Mouse (Mus musculus): Measurements from ENCODE around the gene Atg10.
"Not testable (repeated sequence)": the region's sequence is repeated elsewhere in the genome, so short reads cannot be mapped to it uniquely, and the experiment has no call there.

Gene Atg10

GRCm38 (mm10) chr13:90933256-90933655 is 290.5 kb downstream of the Atg10 start:
- no peak for DNase-seq (ENCODE audit: low spot score)

DNA sequence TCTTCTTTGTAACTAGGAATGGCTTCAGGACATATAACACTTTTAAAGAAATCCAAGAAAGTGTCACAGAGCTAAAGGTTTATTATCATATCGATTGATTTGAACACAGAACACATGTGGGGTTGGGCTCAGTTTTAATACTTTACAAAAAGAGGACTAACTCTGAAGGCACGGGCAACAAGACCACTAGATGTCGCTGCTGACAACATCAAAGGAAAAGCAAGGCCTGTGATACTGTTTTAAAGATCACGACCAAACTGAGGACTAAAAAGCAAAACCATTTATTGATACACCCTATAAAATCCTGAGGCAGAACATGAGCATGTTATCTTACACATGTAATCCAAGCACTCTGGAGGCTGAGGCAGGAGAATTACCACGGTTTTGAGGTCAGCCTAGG is 293.9 kb downstream of the Atg10 start:
- peak; percentile 83 for DNase-seq (ENCODE audit: low spot score)

- not testable (repeated sequence) for DNase-seq (ENCODE audit: low spot score)
Measured at GRCm38 (mm10) chr13:90928266-90928665, 295.5 kb downstream of the Atg10 start.

DNA sequence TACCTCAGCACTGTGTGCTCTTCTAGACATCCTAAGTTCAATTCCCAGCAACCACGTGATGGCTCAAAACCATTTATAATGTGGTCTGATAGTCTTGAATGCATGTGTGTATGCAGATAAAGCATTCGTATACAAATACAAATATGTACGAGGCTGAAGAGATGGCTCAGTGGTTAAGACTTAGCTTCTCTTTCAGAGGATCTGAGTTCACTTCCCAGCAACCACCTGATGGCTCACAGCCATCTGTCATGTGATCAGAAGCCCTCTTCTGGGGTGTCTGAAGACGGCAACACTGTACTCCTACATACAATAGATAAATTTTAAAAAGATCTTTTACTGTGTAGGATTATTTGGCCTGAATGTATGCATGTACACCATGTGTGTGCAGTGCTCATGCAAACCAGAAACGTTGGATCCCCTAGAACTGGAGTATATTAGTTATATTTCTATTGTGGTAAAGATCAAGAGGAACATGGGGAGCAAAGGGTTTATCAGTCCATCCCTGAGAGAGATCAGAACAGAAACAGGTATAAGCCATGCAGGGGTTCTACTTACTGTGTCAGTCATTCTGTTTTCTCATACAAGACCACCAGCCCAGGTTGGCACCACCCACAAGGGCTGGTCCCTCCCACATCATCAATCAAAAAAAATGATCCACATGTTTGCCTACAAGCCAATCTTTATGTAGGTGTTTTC is 296.7 kb downstream of the Atg10 start:
- DNase-seq (ENCODE audit: low spot score) = no peak

- DNase-seq (ENCODE audit: low spot score) = no peak
Measured at GRCm38 (mm10) chr13:90926125-90926765, 297.5 kb downstream of the Atg10 start.

- no peak for DNase-seq (ENCODE audit: low spot score)
Measured at GRCm38 (mm10) chr13:90925191-90925590, 298.6 kb downstream of the Atg10 start.

GRCm38 (mm10) chr13:90924072-90924471 is 299.7 kb downstream of the Atg10 start:
- DNase-seq (ENCODE audit: low spot score) = no peak

- not testable (repeated sequence) for DNase-seq (ENCODE audit: low spot score)
Measured at GRCm38 (mm10) chr13:90923617-90924016, 300.2 kb downstream of the Atg10 start.

DNA sequence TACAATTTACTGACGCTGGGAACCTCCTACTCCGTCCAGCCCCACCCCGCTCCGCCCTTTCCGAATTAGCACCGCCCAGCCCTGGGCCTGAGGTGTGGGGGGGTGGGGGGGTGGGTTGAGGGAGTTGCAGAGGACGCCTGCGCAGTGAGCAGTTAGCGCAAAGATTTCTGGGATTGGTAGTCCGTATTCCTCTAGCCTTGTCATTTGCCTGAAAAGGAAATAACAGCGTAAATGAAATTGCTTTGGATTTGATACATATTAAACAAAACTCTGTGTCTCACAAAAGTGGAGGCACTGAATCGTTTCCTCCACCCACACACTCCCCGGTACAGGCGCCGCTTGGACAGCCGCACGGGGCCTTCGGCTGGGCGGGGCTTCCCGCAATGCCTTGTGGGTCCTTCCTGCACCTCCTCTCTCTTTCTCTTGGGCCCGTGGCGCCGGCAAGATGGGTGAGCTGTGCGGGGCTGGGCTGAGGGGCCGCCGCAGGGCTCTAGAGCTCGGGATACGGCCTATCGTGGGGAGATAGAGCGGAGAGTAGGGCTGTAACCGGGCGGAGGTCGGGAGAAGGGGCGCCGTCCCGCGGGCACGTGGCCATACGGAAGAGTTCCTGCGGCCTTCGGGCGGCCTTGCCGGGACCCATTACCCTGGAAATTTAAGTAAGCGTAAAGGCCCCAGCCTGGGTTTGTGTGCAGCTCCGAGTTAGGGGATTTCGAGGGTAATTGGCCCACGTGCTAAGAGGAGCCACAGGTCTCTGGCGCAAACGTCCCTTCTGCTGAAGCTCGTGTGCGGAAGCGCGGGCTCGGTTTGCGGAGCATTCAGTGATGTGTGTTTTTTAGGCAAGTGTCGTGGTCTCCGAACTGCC is 300.8 kb downstream of the Atg10 start, which contains the start of gene Rps23:
TSS of gene Rps23 (plus strand) at position 208 of the 862 bp plus-strand sequence.
- DNase-seq (ENCODE audit: low spot score) = peak; percentile 95

DNA sequence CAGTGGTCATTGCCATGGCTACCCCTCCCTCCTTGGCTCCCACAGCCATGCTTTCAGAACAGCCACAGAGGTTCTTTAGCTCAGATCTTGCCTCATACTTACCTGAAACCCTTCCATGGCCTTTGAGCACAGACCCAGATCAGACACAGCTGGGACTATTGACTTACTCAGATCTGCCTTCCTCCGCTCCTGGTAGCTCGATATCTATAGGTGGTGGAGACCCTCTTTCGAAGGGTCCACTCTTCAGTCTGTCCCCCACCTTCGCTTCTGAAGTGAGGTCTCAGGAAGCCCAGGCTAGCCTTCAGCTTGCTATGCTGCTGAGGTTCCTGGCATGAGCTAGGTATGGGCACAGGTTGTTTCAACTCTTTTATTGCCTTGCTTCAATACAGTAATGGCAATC is 309.0 kb downstream of the Atg10 start:
- DNase-seq (ENCODE audit: low spot score) = no peak

DNA sequence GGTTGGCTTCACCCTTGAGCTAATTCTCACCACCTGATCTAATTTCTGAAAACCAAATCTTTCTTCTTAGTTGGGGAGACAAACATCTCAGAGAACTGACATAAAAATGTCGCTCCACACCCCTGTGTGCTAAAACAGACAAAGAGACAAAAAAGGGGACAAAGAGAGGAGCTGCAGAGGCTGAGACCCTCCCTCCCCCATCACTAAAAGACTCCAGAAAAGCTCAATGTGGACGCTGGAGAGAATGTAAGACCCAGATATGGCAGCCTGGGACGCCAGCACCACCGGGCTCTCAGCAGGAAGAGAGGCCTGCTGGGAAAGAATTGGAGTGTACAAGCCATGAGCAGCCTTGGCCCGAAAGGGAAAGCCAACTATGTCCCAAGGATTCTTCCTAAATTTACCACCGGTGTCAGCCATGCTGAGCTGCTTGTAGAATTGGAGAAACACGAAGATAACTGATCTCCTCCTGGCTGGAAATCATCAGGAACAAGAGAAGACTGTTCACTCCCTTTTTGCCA is 310.0 kb downstream of the Atg10 start:
- DNase-seq (ENCODE audit: low spot score) = no peak

DNA sequence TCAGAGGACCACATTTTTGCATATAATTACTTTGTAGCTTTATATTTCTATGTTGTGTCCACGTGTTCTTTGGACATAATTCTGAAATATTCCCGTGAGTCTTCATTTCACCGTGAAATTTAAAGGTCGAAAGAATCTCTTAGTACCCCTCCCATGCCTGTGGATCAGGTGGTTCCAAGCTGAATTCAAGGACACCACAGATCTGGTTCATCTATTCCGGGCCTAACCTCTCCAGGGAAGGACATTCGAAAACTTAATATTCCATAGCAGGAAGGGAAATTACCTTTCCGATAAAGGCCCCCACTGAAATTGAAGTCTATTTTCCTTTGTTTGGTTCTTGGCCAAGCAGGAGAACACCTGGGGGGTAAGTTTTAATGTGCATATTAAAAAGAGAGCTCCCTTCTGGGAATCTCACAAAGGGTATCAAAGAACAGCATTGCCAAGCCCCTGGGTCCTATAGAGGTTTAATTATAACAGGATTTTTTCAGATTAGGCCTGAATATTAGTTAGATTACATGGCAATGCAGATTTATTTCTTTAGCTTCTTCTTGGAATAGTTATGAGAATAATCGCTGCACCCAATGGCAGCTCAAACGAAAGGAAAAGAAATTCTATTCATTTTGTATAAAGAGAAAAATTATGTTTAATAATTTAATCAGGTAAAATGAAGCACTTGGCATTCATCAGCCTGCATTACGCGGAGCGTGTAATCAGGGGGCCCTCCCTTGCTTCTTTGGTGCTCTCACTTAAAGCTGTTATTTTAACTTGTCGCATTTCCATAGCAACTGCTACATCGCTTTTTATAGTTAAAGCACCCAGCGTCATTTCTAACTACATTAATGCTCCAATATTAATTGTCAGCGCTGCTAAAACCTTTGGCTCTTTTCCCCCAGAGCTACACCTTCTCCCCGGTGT is 310.8 kb downstream of the Atg10 start:
- no peak for DNase-seq (ENCODE audit: low spot score)

DNA sequence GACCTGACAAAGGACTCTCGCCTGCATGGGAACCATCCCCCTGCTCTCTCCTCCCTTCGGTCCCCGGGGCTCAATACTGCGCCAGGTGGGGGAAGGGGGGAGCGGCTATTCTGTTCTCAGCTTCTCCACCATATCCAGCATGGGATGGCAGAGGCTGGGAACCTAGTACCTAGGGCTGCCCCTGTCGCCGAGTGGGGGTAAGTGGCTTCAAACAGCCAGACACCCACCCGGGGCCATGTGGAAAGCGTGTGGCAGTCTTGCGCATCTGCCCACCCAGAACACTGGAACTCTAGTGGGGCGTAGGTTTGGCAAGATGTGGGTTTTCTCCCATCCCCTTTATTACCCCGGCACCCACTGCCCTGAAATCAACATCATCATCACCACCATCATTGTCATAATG is 316.4 kb downstream of the Atg10 start:
- no peak for DNase-seq (ENCODE audit: low spot score)

GRCm38 (mm10) chr13:90905176-90905575 is 318.6 kb downstream of the Atg10 start, which contains the start of gene Atp6ap1l:
TSS of gene Atp6ap1l (minus strand) at chr13:90905355.
- no peak for DNase-seq (ENCODE audit: low spot score)

DNA sequence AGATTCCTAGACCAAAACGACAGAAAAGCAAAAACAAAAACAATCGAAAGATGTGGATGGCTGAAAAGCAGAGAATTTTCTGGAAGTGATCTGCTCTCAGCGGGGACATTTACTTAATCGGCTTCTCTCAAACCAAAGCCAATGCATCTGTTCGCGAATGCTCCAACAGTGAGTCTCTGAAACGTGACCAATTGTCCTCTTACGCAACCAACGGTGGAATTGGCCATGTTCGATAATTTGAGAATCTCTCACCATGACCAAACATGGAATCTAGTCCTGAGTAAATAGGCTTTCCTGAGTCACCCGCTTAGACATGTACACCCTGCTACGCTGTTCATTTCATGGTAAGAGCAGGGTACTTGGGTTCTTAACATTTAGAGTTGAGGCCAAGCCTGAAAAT is 326.9 kb downstream of the Atg10 start:
- DNase-seq (ENCODE audit: low spot score) = no peak

DNA sequence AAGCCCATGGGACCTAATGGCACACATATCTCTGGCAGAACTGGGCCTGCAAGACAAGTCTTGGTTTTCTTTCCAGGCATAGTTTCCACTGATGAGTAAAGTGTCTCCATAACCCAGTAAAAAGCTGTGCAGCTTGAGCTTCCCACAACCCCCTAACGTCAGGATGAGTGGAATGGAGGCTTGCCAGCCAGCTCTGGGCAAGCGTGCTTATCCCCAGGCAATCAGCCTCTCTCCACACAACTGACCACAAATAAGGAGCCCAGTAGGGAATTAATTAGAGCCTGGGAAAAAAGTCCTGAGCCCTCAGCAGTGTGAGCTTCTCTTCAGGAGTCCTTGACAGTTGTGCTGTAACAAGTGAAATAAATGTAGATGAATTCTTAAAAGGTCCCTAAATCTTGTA is 327.7 kb downstream of the Atg10 start:
- no peak for DNase-seq (ENCODE audit: low spot score)

DNA sequence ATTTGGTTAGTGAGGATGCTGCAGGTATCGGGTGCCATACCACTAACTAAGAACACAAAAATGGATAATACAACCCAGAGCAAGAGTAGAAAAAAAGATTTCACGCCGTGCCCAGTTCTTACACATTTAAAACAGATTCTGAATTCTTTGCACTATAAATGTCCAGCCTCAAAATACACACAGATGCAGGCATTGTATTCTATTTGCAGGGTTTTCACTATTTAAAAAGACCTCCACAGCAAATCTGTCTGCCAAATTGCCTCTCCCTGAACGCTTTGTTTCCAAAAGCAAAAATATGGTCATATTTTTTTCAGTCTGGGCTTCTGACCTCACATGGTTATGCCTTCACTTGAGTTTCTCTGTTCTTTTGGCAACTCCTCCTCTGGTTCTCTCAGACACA is 328.9 kb downstream of the Atg10 start:
- no peak for DNase-seq (ENCODE audit: low spot score)

- DNase-seq (ENCODE audit: low spot score) = no peak
Measured at GRCm38 (mm10) chr13:90890111-90890510, 333.7 kb downstream of the Atg10 start.

DNA sequence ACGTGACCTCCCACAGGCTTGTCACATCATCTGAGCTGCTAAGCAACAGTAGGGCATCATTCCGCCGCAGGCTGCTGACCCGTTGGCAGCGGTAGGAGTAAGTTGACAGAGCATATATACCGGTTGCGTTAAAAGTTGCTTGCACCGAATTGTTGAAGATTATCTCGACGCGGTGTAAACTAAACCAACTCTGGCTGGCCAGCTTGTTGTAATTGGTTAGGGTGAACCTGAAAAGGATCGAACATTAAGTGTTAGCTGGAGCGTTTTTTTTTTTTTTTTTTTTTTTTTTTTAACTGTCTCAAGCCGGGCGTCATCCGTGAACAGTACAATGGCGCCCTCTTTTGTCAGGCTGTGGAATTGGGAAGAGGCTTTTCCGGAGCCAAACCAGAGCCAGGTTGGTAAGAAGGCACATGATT is 337.2 kb downstream of the Atg10 start:
- DNase-seq (ENCODE audit: low spot score) = peak; percentile 80

GRCm38 (mm10) chr13:90885856-90886532 is 337.8 kb downstream of the Atg10 start:
- no peak for DNase-seq (ENCODE audit: low spot score)
